Mouse (Mus musculus): ENCODE results near the gene Ppp3r2.
A peak's percentile ranks its signal among the peaks of the same experiment; 100 is the strongest.

Gene Ppp3r2

GRCm38 (mm10) chr4:49681812-49682211 lies at the start of gene Ppp3r2:
Gene Ppp3r2, minus strand, starts transcription at chr4:49682024.
- DNase-seq (ENCODE audit: low read depth in 2 of 2, low spot score in 2 of 2) = no peak

- no peak for DNase-seq (ENCODE audit: low read depth in 2 of 2, low spot score in 2 of 2)
These were observed 47.5 kb upstream of the Ppp3r2 start for GRCm38 (mm10) chr4:49729326-49729725.

GRCm38 (mm10) chr4:49723908-49724307 lies 42.1 kb upstream of the Ppp3r2 start:
- no peak for DNase-seq (ENCODE audit: low read depth in 2 of 2, low spot score in 2 of 2)

DNA sequence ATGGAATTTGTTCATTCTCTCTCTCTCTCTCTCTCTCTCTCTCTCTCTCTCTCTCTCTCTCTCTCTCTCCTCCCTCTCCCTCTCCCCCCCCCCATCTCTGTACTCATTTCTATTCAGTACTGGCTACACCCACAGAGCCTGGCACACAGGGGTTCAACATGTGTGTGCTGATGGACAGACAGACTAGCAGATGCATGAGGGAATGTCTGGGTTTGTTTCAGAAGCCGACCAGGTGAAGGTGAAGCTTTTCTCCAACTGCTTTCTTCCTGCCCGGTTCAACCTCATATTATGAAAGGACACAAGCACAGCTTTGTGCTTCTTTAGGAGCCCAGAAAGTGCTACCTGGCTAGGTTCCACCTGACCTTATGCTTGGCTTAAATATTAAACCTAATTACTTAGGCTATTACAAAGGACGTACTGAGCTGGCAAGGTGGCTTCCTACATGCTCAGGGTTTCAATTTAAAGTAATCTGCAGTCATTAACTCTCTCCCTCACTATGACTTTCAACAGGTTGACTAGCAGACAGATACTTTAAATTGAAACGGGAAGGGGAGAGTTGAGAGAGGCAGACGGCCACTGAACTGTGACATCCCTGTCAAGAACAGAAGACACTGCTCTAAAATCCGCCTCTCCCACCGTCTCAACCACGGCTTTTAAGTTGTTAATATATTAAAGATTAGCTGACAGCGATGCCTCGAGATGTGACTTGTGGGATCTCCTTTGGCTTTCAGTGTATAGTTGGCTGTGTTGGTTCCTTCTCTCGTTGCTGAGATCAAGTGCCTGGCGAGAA lies 9.8 kb upstream of the Ppp3r2 start:
- no peak for DNase-seq (ENCODE audit: low read depth in 2 of 2, low spot score in 2 of 2)

GRCm38 (mm10) chr4:49688594-49689288 lies 6.9 kb upstream of the Ppp3r2 start:
- DNase-seq (ENCODE audit: low read depth in 2 of 2, low spot score in 2 of 2) = no peak

DNA sequence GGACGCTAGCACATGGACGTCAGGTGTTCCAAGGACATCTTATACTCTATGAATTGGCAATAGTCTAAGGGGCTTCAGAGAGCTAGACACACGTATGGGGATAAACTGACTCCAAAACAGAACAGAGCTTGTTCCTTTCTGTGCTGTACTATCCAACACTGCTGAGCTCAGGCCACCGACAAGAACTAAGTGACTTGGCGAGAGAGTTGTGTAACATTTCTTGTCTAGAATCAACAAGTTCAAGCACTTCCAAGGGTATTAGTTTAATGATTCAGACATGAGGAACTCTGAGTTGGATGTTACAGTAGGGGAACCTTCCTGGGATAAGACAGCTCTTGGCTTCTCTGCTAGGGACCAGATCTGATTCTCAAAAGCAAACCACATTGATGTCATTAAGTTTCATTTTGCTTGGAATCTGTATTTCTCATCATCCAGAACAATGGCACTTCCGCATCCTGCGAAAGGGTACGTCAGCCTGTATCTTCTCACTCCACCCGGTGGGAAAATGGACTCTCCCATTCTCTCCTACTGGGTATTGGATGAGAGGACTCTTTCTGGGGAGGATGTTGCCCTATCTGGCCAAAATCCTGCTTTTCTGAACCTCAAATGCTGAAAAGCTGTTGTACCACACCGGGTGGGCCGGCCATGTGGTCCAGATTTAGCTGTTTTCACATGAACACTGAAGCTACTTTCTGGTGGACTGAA lies 1.5 kb downstream of the Ppp3r2 start:
- no peak for DNase-seq (ENCODE audit: low read depth in 2 of 2, low spot score in 2 of 2)

DNA sequence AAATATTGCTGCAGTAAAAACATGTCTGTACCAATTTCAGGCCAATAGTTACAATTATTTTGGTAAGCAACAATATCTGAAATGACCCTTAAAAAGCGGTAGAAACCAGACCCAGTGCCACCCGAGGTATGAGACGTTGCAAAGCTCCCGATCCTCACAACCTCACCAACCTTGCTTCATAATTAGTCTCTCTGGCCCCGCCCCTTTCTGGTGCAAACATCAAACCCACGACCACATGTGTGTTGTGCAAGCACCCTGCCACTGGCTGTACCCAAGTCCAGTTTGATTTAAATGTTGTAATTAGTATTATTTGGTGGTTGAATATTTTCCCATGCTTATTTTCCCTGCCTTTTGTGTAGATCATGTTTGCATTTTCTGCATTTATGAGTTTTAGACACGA lies 5.0 kb downstream of the Ppp3r2 start:
- DNase-seq (ENCODE audit: low read depth in 2 of 2, low spot score in 2 of 2) = no peak

GRCm38 (mm10) chr4:49676071-49676470 lies 5.8 kb downstream of the Ppp3r2 start:
- no peak for DNase-seq (ENCODE audit: low read depth in 2 of 2, low spot score in 2 of 2)

DNA sequence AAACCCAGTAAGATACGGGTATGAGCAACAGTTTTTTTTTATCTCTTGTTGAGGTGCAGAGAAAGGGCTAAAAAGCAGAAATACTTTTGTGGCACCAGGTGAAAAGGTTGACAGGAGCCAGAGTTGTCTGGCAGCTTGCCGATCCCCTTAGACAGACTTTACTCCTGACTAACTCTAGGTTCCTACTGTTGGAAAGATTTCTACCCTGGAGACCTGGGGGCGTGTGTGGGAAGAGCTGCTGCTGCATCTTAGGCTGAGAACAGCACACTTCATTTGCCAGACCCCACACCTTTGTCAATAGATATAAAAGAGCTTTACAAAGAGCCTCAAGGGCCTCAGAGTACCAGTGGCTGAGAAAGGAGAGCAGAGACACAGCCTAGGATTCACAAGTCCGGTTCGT lies 17.0 kb downstream of the Ppp3r2 start:
- DNase-seq (ENCODE audit: low read depth in 2 of 2, low spot score in 2 of 2) = no peak

DNA sequence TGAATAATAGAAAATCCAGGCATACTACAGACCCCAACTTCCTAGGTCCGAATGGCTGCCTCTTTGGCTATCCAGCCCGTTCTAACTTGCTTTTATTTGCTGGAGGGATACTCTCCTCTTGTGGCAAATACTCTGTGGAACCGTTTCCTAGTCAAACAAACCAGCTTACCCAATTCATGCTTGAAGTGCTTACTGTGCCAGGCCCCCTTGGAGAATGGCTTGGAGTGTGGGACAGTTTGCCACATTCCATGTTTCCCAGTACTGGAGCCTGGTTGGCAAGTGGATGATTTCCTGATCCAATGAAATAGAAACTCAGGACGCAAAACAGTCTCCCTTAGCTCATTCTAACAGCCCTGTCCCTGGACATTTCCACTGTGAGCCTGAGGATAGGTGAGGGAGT lies 19.6 kb downstream of the Ppp3r2 start:
- DNase-seq (ENCODE audit: low read depth in 2 of 2, low spot score in 2 of 2) = no peak

- no peak for DNase-seq (ENCODE audit: low read depth in 2 of 2, low spot score in 2 of 2)
These were observed 20.2 kb downstream of the Ppp3r2 start for GRCm38 (mm10) chr4:49661664-49662063.

- DNase-seq (ENCODE audit: low read depth in 2 of 2, low spot score in 2 of 2) = no peak
These were observed 22.4 kb downstream of the Ppp3r2 start for GRCm38 (mm10) chr4:49659421-49659820.

DNA sequence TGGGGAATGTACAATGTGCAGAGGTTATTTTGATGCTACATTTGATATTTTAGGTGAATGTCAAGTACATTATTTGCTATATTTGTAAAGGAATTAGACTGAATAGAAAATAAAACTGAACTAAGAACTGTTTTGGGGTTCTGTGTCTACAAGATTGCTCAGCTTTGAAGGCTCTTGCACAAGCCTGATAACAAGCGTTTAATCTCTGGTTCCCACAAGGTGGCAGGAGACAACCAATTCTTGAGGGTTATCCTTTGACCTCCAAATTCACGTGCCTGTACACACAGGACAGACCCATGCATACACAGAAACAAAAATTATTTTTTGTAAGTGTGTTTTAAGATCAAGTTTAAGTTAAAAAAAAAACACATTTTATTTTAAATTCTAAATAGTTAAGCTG lies 41.9 kb downstream of the Ppp3r2 start:
- DNase-seq (ENCODE audit: low read depth in 2 of 2, low spot score in 2 of 2) = no peak

- no peak for DNase-seq (ENCODE audit: low read depth in 2 of 2, low spot score in 2 of 2)
These were observed 44.0 kb downstream of the Ppp3r2 start for GRCm38 (mm10) chr4:49637821-49638220.

- no peak for DNase-seq (ENCODE audit: low read depth in 2 of 2, low spot score in 2 of 2)
These were observed 49.7 kb downstream of the Ppp3r2 start for GRCm38 (mm10) chr4:49632139-49632481.

DNA sequence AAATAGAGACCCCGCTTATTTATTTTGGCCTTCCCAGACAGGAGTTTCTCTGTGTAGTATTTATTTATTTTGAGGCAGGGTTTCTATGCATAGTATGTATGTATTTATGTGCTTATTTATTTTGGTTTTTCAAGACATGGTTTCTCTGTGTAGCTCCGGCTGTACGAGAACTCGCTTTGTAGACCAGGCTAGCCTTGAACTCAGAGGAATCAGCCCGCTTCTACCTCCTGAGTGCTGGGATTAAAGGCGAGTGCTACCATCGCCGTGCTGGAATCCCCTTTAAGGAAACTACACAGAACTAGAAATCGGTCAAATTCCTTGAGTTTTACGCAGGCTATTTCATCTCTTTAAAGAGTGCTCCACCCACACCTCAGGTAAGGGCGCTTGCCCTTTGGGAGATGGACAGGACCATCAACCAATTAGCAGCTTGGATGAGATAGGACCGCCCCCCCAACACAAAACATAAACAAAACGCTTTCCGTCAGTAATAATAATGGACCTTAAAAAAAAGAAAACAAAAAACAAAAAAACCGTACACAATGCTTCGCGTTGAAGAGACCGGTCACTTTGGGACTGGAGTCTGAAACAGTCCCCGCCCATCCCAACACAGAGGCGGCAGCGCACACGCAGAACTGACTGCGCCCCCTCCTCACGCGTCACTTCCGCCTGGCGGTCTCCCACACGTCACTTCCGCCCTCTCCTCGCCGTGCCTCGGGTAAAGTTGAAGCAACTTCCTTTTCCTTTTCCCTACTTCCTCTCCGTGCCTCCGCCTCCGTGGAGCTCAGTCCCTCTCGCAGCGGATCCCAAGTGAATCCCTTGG lies 50.3 kb downstream of the Ppp3r2 start, which contains the start of gene Rnf20:
TSS of gene Rnf20 (plus strand) at position 688 of the 820 bp plus-strand sequence.
- peak; percentile 90 to 95 for DNase-seq (ENCODE audit: low read depth in 2 of 2, low spot score in 2 of 2)

DNA sequence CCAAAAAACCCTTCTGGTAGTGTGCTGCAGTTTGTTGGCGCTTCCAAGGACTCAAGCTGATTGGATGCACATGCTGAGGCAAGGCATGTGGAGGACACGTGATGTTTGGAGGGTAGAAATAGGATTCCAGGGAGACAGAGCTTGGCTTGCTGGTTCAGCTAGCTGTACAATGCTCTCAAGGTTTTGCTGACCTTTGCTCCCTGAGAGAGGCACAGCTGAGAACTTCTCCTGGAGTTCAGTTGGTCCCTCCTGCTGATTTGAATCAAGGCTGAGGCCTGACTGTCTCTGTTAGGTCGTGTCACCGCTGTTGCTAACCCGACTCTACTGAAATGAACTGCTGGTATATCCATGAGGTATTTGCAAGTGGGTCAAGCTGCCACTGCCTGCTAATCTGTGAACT lies 52.9 kb downstream of the Ppp3r2 start:
- DNase-seq (ENCODE audit: low read depth in 2 of 2, low spot score in 2 of 2) = no peak

Data from CD8-positive naive resting alpha-beta T cell, adult 2 months (primary cell).